Mouse (Mus musculus) B cell, adult 2 months (primary cell): ENCODE results near the gene Mllt11.

ENCODE experiments used
- DNase-seq, 2 experiments: peaks; one replicate each; pipeline ENCODE4 v3.0.0; 2022

Mllt11 gene

DNA sequence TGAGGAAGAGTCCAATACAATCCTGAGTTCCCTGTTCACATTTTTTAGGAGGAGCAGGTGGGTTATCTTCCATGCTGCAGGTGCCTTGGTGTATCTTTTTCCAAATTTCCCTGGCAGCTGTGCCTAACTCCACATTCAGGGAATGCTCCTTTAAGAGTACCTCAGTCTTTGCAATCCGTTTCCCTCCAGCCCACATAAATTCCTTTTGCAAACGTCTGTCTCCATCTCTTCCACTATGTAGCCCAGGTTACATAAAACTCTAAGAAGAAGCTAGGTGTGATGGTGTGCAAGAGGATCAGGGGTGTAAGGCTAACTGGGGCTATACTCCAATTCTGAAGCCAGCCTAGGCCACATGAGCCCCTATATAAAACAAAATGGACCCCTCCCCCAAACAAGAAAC is 11.1 kb upstream of the Mllt11 start:
- no peak for DNase-seq

- no peak for DNase-seq
These were observed 9.5 kb upstream of the Mllt11 start, which contains the start of gene Gm128 for GRCm38 (mm10) chr3:95241498-95241897. Gene Gm128, minus strand, starts transcription at chr3:95241598.

DNA sequence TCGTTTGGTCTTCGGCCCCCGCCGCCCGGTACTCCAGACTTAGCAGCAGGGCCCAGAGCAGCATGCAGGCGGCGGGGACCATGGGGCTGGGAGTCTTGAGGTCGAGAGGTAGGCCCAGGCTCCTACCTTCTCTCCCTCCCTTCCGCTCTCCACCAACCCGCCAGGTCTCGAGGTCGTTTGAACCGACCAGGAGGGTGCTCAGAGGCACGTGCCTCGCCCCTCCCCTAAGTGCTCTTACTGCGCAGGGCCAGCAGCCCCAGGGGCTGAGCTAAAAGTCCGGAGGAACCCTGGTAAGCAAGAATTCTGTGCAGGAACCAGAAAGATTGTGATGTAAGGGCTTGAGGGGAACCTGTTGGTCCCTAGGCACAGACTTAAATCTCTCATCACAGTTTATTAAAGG is 8.9 kb upstream of the Mllt11 start:
- no peak for DNase-seq

GRCm38 (mm10) chr3:95239971-95240370 is 8.0 kb upstream of the Mllt11 start:
- no peak for DNase-seq

DNA sequence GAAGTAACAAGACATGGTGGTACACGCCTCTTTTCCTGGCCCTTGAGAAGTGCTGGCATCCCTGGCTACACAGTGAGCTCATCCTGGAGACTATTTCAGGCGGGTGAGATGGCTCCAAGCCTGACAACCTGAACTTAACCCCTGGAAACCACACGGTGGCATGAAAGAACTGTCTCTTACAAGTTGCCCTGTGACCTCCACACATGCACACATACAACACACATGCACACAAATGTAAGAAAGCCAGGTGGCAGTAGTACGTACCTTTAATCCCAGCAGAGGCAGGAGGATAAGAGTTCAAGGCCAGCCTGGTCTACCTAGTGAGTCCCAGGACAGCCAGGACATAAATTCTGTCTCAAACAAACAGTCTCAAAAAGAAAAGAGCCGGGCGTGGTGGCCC is 7.1 kb upstream of the Mllt11 start:
- no peak for DNase-seq

- DNase-seq, result no peak
These were observed 5.6 kb upstream of the Mllt11 start for GRCm38 (mm10) chr3:95237541-95238099.

GRCm38 (mm10) chr3:95235386-95236301 is 3.7 kb upstream of the Mllt11 start:
- DNase-seq, result no peak

- DNase-seq, result peak in 1 of 2 experiments; percentile 4
These were observed 1.5 kb upstream of the Mllt11 start for GRCm38 (mm10) chr3:95233303-95233980.

- DNase-seq, result no peak
These were observed 800 bp upstream of the Mllt11 start for GRCm38 (mm10) chr3:95232771-95233170.

DNA sequence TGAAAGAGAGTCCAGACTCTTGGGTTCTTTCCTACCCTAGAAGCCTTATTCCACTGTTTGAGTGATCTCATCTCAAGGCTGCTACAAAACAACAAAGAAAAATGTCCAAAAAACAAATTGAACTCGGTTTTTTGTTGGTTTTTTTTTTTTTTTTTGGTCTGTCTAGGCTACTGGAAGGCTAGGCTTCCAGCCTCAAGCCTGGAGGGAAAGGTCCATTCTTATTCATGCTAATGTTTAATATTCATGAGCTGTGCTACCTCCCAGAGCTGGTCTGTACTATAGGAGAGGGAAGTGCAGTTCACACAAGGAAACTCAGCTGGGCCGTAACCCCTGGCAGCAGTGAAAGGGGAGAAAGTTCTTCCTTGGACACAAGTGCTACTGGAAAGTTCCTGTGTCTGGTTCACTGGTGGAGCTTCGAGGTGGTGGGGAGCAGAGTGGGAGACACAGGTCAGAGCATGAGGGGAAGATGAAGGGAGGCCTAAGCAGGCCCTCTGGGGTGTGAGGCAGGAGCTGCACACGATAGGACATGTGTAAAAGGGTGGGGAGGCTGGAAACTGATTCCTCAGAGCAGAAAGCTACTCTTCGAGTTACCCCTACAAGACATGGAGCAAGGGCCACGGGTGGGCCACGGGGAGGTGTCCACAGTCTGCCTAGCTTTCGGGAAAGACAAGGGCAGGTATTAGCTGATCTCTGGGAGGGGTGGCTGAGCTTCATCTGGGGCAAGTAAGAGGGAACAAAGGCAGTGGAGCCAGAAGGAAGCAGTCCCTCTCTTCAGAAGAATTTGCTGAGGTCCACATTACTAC is 1.3 kb downstream of the Mllt11 start:
- DNase-seq, result peak; percentile 29 to 31

GRCm38 (mm10) chr3:95229781-95230494 is 2.0 kb downstream of the Mllt11 start:
- DNase-seq, result peak; percentile 40 to 43

DNA sequence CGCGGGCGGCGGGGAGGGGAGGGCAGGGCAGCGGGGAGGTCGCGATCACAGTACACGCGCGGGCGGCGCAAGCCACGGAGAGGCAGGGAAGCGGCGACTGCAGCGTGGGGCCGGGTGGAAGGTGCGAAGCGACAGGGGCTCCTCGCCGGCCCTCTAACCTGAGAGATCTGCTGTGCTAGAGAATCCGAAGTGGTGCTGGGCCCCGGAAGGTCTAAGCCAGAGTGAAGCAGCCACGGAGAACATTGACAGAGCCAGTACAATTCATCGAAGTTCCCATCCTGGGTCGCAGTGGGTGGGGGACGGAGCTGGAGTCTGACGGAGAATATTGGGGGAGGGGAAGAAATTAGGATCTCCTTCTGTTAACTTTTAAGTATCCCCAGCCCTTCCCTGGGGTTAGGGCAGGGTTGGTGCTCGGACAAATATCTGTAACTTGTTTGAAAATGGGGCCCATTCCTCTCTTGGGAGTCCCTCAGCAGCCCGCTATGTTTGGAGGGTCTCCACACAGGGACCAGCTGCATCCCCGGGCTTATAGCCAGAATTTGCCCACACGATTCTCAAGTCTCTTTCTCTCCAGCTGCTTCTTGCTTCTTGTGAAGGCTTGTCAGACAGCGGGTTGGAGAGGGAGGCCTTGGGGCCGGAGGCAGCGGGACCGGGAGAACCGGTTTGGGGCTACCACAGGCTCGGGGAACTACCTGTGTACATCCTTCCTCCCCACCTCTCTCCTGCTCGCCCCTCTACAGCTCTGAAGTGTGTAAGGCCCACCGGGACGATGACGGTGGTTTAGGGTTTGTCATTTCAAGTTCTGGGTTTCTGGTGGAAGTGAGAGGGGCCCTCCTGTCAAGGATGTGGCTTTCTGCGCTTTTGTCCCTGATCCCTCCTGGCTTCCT is 2.8 kb downstream of the Mllt11 start:
- DNase-seq, result peak; percentile 36 to 41

- DNase-seq, result peak; percentile 84 to 85
These were observed 3.6 kb downstream of the Mllt11 start, which contains the start of gene Cdc42se1 for GRCm38 (mm10) chr3:95228148-95228893. Gene Cdc42se1, plus strand, starts transcription at chr3:95228732.

DNA sequence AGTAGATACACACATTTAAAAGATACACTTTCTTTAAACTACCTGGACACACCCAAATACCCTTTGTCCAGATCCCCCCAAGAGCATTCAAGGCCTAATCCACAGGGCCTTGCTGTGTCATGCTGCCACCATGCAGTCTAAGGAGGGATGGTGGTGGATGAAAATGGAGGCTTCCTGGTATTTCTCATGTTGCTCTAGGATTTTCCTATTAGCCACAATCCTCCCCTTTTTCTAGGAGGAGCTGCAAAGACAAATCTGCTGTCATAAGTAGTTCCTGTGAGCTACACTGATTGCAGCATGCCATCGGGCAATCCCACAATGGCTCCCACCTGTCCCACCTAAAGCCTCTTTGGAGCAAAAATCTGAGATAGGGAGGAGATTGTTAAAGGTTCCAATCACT is 4.8 kb downstream of the Mllt11 start:
- DNase-seq, result no peak

DNA sequence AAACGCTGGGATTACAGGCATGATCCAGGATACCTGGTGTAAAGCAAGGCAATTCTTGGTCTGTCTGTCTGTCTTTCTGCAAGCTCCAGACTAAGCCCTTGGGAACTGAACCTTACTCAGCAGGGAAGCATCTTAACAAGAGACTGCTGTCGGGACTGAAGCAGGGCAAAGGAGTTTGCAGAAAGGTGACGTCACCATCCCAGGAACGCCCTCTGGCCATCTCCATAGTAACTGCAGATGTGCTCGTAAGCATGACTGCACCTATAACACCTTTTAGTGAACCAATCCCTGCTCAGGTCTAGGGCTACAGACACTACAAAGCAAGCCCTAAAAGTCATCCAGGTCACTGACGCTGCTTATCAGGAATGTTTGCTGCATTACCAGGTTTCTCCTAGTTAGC is 7.7 kb downstream of the Mllt11 start:
- DNase-seq, result no peak

GRCm38 (mm10) chr3:95223041-95223440 is 8.9 kb downstream of the Mllt11 start:
- peak in 1 of 2 experiments; percentile 10 for DNase-seq

DNA sequence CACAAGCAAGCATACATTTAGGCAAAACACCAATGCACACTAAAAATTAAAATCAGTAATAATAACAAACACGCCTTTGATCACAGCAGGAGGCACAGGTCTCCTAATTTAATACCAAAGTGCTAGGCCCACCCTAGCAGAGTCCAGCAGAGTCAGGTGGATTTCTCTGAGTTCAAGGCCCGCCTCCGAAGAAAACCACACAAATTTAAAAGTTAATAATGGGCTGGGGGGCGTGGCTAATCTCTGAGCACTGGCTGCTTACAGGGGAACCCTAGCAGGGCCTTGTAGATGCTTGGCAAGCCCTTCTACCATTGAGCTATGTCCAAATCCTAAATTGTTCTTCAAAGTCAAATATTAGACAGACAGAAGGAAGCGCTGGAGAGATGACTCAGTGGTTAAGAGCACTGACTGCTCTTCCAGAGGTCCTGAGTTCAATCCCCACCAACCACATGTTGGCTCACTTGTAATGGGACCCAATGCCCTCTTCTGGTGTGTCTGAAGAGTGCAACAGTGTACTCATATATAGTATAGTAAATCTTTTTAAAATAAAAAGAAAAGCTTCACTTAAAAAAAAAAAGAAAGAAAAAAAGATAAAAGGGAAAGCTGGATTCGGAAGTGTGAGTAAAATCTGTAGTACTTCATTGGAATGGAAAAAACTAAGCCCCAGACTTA is 13.4 kb downstream of the Mllt11 start:
- DNase-seq, result peak; percentile 50 to 51

- DNase-seq, result peak; percentile 95 to 96
These were observed 14.5 kb downstream of the Mllt11 start, which contains the start of gene Gabpb2 for GRCm38 (mm10) chr3:95217255-95218134. Gene Gabpb2, minus strand, starts transcription at chr3:95217916.
